Mouse (Mus musculus) heart, adult 2 months (tissue): ENCODE data around the gene Plch2.

Experiments
- CTCF ChIP-seq: fragments of 200-600 bp; IDR thresholded peaks from 2 replicates; pipeline ENCODE4 v1.8.1; 2022; ENCODE audit warnings: antibody characterized with exemption, mild to moderate bottlenecking, moderate library complexity
- EP300 ChIP-seq: fragments of 200-500 bp; IDR thresholded peaks from 2 replicates; pipeline ENCODE4 v1.6.1; 2011; ENCODE audit warnings: low read depth, low read length, control low read depth; ENCODE audit not compliant: insufficient read depth
- POLR2A ChIP-seq: fragments of 200-500 bp; IDR thresholded peaks from 2 replicates; pipeline ENCODE4 v1.6.1; 2011; ENCODE audit warnings: mild to moderate bottlenecking, low read depth, low read length, control low read depth; ENCODE audit not compliant: insufficient read depth

DNA sequence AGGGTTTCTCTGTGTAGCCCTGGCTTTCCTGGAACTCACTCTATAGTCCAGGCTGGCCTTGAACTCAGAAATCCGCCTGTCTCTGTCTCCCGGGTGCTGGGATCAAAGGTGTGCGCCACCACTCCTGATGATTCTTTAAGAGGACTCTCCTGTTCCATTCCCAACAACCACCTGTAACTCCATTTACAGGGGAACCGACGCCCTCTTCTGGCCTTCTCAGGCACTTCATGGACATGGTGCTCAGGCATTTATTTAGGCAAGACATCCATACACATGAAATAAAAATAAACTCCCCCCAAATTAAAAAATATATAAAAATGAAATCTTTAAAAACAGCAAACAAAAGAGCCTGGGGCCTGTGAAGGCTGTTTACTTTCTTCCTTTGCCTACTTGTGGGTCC is 89.4 kb downstream of the Plch2 start:
- TF ChIP-seq POLR2A, result no peak
- peak; percentile 68 for TF ChIP-seq CTCF
- no peak for TF ChIP-seq EP300
